Mouse (Mus musculus): ENCODE results near the gene Vmn1r194.
"Not testable (repeated sequence)": the region's sequence is repeated elsewhere in the genome, so short reads cannot be mapped to it uniquely, and the experiment has no call there.

The Vmn1r194 gene

GRCm38 (mm10) chr13:22243915-22244314 lies at the start of gene Vmn1r194:
Vmn1r194 (plus strand) TSS chr13:22244215.
- no peak for DNase-seq (ENCODE audit: low read depth, low spot score)

GRCm38 (mm10) chr13:22223060-22223459 lies 21.0 kb upstream of the Vmn1r194 start, which contains the start of gene Vmn1r193:
Vmn1r193 (minus strand) TSS chr13:22223160.
- not testable (repeated sequence) for DNase-seq (ENCODE audit: low read depth, low spot score)

- DNase-seq (ENCODE audit: low read depth, low spot score): not testable (repeated sequence)
These were observed 26.2 kb downstream of the Vmn1r194 start, which contains the start of gene Vmn1r195 for GRCm38 (mm10) chr13:22270222-22270621. Vmn1r195 (plus strand) TSS chr13:22270522.

GRCm38 (mm10) chr13:22271721-22272120 lies 27.7 kb downstream of the Vmn1r194 start:
- DNase-seq (ENCODE audit: low read depth, low spot score): no peak

GRCm38 (mm10) chr13:22284578-22284977 lies 40.6 kb downstream of the Vmn1r194 start:
- DNase-seq (ENCODE audit: low read depth, low spot score): no peak

- DNase-seq (ENCODE audit: low read depth, low spot score): no peak
These were observed 45.6 kb downstream of the Vmn1r194 start, which contains the start of gene Vmn1r196 for GRCm38 (mm10) chr13:22289620-22290019. Vmn1r196 (plus strand) TSS chr13:22289920.
